Mouse (Mus musculus) hindbrain, postnatal 0 days (tissue): Measurements from ENCODE around the gene Htra3. TPM values are rescaled to one million over a fixed set of nuclear protein-coding genes. Genes with fewer than 3 reads are reported as not detected.

ENCODE experiments used
- ATAC-seq: fragments of 200-750 bp; cut with Nextera tagmentation; 2 replicates; pipeline ENCODE4 v1.8.0; 2017; ENCODE audit warnings: mild to moderate bottlenecking, moderate TSS enrichment, moderate library complexity
- DNase-seq: peaks from one replicate; pipeline ENCODE4 v3.0.0-alpha.2; 2015; ENCODE audit warnings: low spot score
- H3K27ac ChIP-seq: fragments of 300-500 bp; sonication (generic); 2 replicates; pipeline ENCODE4 v1.5.1; 2014; ENCODE audit warnings: mild to moderate bottlenecking
- H3K27me3 ChIP-seq: fragments of 300-500 bp; sonication (generic); 2 replicates; pipeline ENCODE4 v1.6.1; 2014; ENCODE audit warnings: low read length, mixed read lengths; ENCODE audit not compliant: insufficient read depth
- H3K36me3 ChIP-seq: fragments of 300-500 bp; sonication (generic); 2 replicates; pipeline ENCODE4 v1.6.1; 2014; ENCODE audit warnings: low read length, mixed read lengths; ENCODE audit not compliant: insufficient read depth
- H3K4me1 ChIP-seq: fragments of 300-500 bp; sonication (generic); 2 replicates; pipeline ENCODE4 v1.6.1; 2014; ENCODE audit warnings: antibody characterized with exemption, low read length, mixed read lengths; ENCODE audit not compliant: insufficient read depth
- H3K4me2 ChIP-seq: fragments of 300-500 bp; sonication (generic); 2 replicates; pipeline ENCODE4 v1.6.1; 2014; ENCODE audit warnings: low read depth, mild to moderate bottlenecking, low read length, moderate library complexity, mixed read lengths
- H3K4me3 ChIP-seq: fragments of 300-500 bp; sonication (generic); 2 replicates; pipeline ENCODE4 v1.5.1; 2014; ENCODE audit warnings: low read length
- H3K9ac ChIP-seq: fragments of 300-500 bp; sonication (generic); replicated peaks from 2 replicates; pipeline ENCODE4 v1.6.1; 2014; ENCODE audit warnings: mild to moderate bottlenecking, low read length, moderate library complexity, mixed read lengths
- H3K9me3 ChIP-seq: fragments of 300-500 bp; sonication (generic); 2 replicates; pipeline ENCODE4 v1.6.1; 2016; ENCODE audit warnings: low read length, mixed read lengths
- CTCF ChIP-seq: IDR thresholded peaks from 2 replicates; pipeline ENCODE4 v1.5.1; 2016; ENCODE audit warnings: antibody characterized with exemption, control low read depth, low read depth
- WGBS: fragments of 180-500 bp; shearing (Covaris S2); extraction: QIAGEN DNeasy Blood & Tissue Kit; methylation state at CpG from one replicate; pipeline ENCODE4 v1.1.7; 2014; 5-methylcytosine and 5-hydroxymethylcytosine counted together
- polyA plus RNA-seq: library from polyadenylated mRNA; unstranded; fragments of >200 nt; fragmentation: Nextera tagmentation; extraction: Ambion mirVana; gene quantifications from 2 replicates; pipeline ENCODE4 v1.2.1, GENCODE M21; 2015
- total RNA-seq: library from RNA; depleted of rRNA; stranded (reverse); fragments of >200 nt; gene quantifications from 2 replicates; pipeline ENCODE4 v1.2.3, GENCODE M21; 2014

The Htra3 gene
- total and polyA plus RNA-seq, 2 experiments from 2014 or later, result 19.6 to 36.5 TPM

- DNase-seq (no peak), ATAC-seq (no peak)
- TF ChIP-seq CTCF, result no peak
- Histone ChIP-seq H3K36me3 (no peaks in the 10 kb centered on the region), H3K4me2 (no peak overlapping the region), H3K9me3 (no peaks in the 10 kb centered on the region), H3K4me3 (no peak overlapping the region), H3K27me3 (no peaks in the 10 kb centered on the region), H3K27ac (no peak overlapping the region), H3K4me1 (no peaks in the 10 kb centered on the region), H3K9ac (no peak overlapping the region)
- 45% methylated on average over 2 of the region's 2 CpGs for WGBS
These were observed 43.1 kb upstream of the Htra3 start for GRCm38 (mm10) chr5:35722654-35723053.

GRCm38 (mm10) chr5:35721933-35722332, 42.4 kb upstream of the Htra3 start:
- TF ChIP-seq CTCF, result no peak
- WGBS, result 92% methylated on average over 2 of the region's 2 CpGs
- no peak for ATAC-seq

GRCm38 (mm10) chr5:35719880-35720279, 40.3 kb upstream of the Htra3 start:
- peak; percentile 15 for DNase-seq

More at GRCm38 (mm10) chr5:35721933-35722332, 42.4 kb upstream of the Htra3 start:
- H3K4me3 ChIP-seq, result no peak overlapping the region
- no peak overlapping the region for H3K9ac ChIP-seq
- H3K4me1 ChIP-seq, result no peaks in the 10 kb centered on the region
- H3K4me2 ChIP-seq, result no peak overlapping the region
- H3K27ac ChIP-seq, result no peak overlapping the region
- DNase-seq, result no peak
- H3K9me3 ChIP-seq, result no peaks in the 10 kb centered on the region
- no peaks in the 10 kb centered on the region for H3K36me3 ChIP-seq
- H3K27me3 ChIP-seq, result no peaks in the 10 kb centered on the region

GRCm38 (mm10) chr5:35719343-35719742, 39.8 kb upstream of the Htra3 start:
- no peak overlapping the region for H3K9ac ChIP-seq
- no peaks in the 10 kb centered on the region for H3K9me3 ChIP-seq
- no peaks in the 10 kb centered on the region for H3K27me3 ChIP-seq
- H3K36me3 ChIP-seq, result no peaks in the 10 kb centered on the region
- DNase-seq (no peak), ATAC-seq (no peak)
- no peaks in the 10 kb centered on the region for H3K4me1 ChIP-seq
- no peak overlapping the region for H3K4me2 ChIP-seq
- H3K27ac ChIP-seq, result no peak overlapping the region
- TF ChIP-seq CTCF, result no peak
- no peak overlapping the region for H3K4me3 ChIP-seq

More at GRCm38 (mm10) chr5:35719880-35720279, 40.3 kb upstream of the Htra3 start:
- no peak for ATAC-seq
- H3K4me1 ChIP-seq, result no peaks in the 10 kb centered on the region
- H3K27me3 ChIP-seq, result no peaks in the 10 kb centered on the region
- no peak overlapping the region for H3K4me3 ChIP-seq
- no peaks in the 10 kb centered on the region for H3K36me3 ChIP-seq
- no peak overlapping the region for H3K9ac ChIP-seq
- no peaks in the 10 kb centered on the region for H3K9me3 ChIP-seq
- WGBS, result 85% methylated on average over 1 of the region's 1 CpGs
- no peak overlapping the region for H3K27ac ChIP-seq
- TF ChIP-seq CTCF, result no peak
- H3K4me2 ChIP-seq, result no peak overlapping the region

GRCm38 (mm10) chr5:35718817-35719216, 39.2 kb upstream of the Htra3 start:
- Histone ChIP-seq H3K27ac (no peak overlapping the region), H3K4me2 (no peak overlapping the region), H3K9me3 (no peaks in the 10 kb centered on the region), H3K4me3 (no peak overlapping the region), H3K36me3 (no peaks in the 10 kb centered on the region), H3K27me3 (no peaks in the 10 kb centered on the region), H3K4me1 (no peaks in the 10 kb centered on the region), H3K9ac (no peak overlapping the region)
- no peak for DNase-seq
- 81% methylated on average over 11 of the region's 11 CpGs for WGBS
- ATAC-seq, result no peak
- TF ChIP-seq CTCF, result no peak

GRCm38 (mm10) chr5:35717946-35718345, 38.4 kb upstream of the Htra3 start:
- Histone ChIP-seq H3K9ac (no peak overlapping the region), H3K36me3 (no peaks in the 10 kb centered on the region), H3K4me3 (no peak overlapping the region), H3K4me1 (no peaks in the 10 kb centered on the region), H3K27ac (no peak overlapping the region), H3K9me3 (no peaks in the 10 kb centered on the region), H3K4me2 (no peak overlapping the region), H3K27me3 (no peaks in the 10 kb centered on the region)
- DNase-seq (peak; percentile 42), ATAC-seq (no peak)
- WGBS, result 60% methylated on average over 4 of the region's 4 CpGs
- TF ChIP-seq CTCF, result peak; percentile 62

- no peak for ATAC-seq
- Histone ChIP-seq H3K4me3 (no peak overlapping the region), H3K27ac (no peak overlapping the region), H3K9ac (no peak overlapping the region), H3K4me1 (no peaks in the 10 kb centered on the region), H3K4me2 (no peak overlapping the region), H3K36me3 (no peaks in the 10 kb centered on the region), H3K27me3 (no peaks in the 10 kb centered on the region), H3K9me3 (no peaks in the 10 kb centered on the region)
- DNase-seq, result no peak
- TF ChIP-seq CTCF, result no peak
- WGBS, result 81% methylated on average over 5 of the region's 5 CpGs
These were observed 37.9 kb upstream of the Htra3 start for GRCm38 (mm10) chr5:35717455-35717854.
